Mouse (Mus musculus): ENCODE data around the gene Fbxl2. TPM values are rescaled to one million over a fixed set of nuclear protein-coding genes. Genes with fewer than 3 reads are reported as not detected.

The Fbxl2 gene
- polyA plus RNA-seq, 1 experiment from 2014 or later: 6.5 TPM

DNA sequence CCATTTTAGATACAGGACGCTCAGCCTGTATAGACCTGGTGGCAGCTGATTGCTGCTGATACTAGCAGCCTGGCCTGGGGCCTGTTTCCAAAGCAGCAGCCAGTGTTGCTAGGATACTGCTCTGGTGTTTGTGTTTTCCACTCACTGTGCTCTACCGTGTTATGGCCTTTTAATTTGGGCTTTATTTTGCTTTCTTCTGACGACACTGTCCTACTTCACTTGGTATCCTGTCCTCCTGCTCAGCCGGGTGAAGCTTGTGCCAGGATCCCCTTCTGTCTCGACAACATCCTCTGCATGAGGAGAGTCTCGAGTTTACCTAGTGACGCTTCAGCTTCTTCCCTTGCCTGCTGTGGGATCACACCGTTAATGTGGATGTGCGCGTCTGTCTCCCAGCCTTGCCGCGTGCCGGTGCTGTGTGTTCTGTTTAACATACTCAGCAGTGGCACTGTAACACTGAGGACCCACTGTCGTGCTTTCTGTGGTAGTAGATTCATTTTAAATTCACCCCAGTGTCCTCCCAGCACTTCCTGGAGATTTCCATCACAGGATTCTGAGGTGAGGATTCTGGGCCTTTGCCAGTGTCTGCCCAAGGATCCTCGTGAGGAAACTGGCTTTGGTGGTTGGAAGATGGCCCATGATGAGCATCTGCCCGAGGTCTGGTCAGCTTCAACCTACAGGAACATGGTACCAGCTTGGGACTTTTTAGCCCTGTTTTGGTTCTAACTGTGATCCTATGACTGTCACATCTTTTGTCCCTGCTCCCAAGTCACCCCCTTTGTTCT, 64.7 kb downstream of the Fbxl2 start:
- H3K27me3 ChIP-seq (ENCODE audit: poor library complexity, severe bottlenecking): no peaks in the 10 kb centered on the region
- DNase-seq (ENCODE audit: extremely low spot score, low spot score): no peak
- 86% methylated on average over 16 of the region's 16 CpGs for WGBS
- H3K27ac ChIP-seq: no peak overlapping the region; the same call in 1 of the 2 replicates
- H3K36me3 ChIP-seq (replicated peaks): peaks cover 55% of the 10 kb centered on the region
- no peaks in the 10 kb centered on the region for H3K4me1 ChIP-seq
- no peak overlapping the region for H3K4me3 ChIP-seq
- no peaks in the 10 kb centered on the region for H3K9me3 ChIP-seq

DNA sequence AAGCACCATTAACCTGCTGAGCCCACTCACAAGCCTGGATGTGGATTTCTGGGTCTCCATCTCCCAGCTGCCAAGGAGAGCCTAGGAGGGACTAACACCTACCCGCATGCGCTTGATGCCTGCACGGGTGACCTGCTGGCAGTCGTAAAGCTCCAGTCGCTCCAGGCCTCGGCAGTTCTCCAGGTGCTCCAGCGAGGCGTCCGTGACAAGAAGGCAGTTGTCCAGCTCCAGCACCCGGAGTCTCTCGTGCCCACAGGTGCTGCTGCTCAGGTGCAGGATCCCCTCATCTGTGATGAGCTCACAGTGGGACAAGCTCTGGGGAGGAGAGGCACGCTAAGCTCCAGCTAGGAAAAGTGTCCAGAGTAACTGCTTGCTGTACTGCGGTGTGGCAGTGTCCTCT, 66.6 kb downstream of the Fbxl2 start:
- Histone ChIP-seq H3K4me1 (no peaks in the 10 kb centered on the region), H3K9me3 (no peaks in the 10 kb centered on the region), H3K27ac (no peak overlapping the region), H3K27me3 (ENCODE audit: poor library complexity, severe bottlenecking) (no peaks in the 10 kb centered on the region), H3K36me3 (replicated peaks) (peaks cover 75% of the 10 kb centered on the region), H3K4me3 (no peak overlapping the region)
- 95% methylated on average over 13 of the region's 13 CpGs for WGBS
- DNase-seq (ENCODE audit: extremely low spot score, low spot score): no peak

DNA sequence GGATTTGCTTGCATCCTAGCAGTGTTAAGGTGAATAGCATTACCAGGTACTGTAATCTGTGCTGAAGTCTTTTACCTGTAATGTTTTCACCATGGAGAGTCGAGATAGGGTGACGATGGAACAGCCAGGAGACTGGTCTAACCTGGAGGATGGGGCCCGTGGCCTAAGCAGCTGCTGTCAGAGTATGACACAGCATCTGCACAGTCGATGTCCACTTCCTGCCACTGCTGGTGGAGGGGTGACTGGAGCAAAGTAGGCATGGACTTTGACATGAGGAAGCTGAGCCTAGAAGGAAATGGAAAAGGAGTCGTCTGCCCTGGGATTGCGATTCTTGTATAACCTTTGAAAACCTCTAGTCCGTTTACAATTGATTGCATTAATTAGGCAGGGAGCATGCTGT, 67.3 kb downstream of the Fbxl2 start:
- no peak for DNase-seq (ENCODE audit: extremely low spot score, low spot score)
- no peaks in the 10 kb centered on the region for H3K9me3 ChIP-seq
- peaks cover 82% of the 10 kb centered on the region for H3K36me3 ChIP-seq (replicated peaks)
- no peak overlapping the region for H3K4me3 ChIP-seq
- WGBS: 84% methylated on average over 7 of the region's 7 CpGs
- no peaks in the 10 kb centered on the region for H3K4me1 ChIP-seq
- no peaks in the 10 kb centered on the region for H3K27me3 ChIP-seq (ENCODE audit: poor library complexity, severe bottlenecking)
- H3K27ac ChIP-seq: no peak overlapping the region

DNA sequence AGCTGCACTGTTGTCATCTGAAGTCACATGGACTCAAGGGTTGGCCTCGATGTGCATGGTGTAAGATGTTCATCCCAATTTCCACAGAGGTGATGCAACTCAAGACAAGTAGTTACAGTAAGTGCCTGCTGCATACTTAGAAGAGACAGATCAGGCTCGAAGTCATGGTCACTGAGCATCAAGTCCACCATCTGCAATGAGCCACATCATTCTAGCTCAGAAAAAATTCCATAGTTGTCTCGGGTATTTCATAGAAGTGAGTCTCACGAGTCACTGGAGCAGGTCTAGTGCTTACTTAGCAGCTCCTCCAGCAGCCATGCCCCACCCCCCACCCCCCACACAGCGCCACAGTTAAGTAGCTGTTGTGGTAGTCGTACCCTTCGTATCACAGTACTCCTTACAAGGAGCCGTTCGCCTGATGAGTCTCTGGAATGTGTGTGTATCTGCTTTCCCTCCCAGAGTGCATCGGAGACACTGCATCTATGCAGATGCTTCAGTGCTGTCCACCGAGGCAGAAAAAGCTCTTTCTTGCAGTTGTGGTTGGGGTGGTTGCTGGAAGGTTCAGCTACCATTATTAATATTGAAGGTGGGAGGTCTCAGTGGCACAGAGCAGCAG, 68.7 kb downstream of the Fbxl2 start:
- Histone ChIP-seq H3K4me3 (no peak overlapping the region), H3K4me1 (no peaks in the 10 kb centered on the region), H3K9me3 (no peaks in the 10 kb centered on the region), H3K27ac (no peak overlapping the region), H3K27me3 (ENCODE audit: poor library complexity, severe bottlenecking) (no peaks in the 10 kb centered on the region), H3K36me3 (replicated peaks) (peaks cover 89% of the 10 kb centered on the region)
- no peak for DNase-seq (ENCODE audit: extremely low spot score, low spot score)
- WGBS: 88% methylated on average over 11 of the region's 11 CpGs

DNA sequence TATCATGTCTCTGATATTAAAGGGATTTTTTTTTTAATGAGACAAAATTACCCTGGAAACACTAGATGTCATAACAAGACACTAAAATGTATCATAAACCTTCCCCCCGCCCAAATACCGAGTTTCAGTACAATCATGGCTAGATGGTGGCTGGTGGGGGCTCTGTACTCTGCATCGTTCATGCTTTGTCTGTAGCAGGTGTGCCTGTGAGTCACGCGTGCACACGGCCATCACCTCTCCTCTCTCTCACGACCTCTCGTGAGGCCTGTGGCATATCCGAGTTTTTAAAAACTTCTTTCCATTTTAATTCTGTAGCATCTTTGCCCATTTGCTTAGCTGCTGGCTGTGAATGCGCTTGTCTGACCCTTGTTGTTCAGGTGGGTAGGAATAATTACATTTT, 69.7 kb downstream of the Fbxl2 start:
- Histone ChIP-seq H3K4me1 (no peaks in the 10 kb centered on the region), H3K27ac (no peak overlapping the region), H3K36me3 (replicated peaks) (peaks cover 88% of the 10 kb centered on the region), H3K9me3 (no peaks in the 10 kb centered on the region), H3K27me3 (ENCODE audit: poor library complexity, severe bottlenecking) (no peaks in the 10 kb centered on the region), H3K4me3 (no peak overlapping the region)
- 97% methylated on average over 10 of the region's 10 CpGs for WGBS
- no peak for DNase-seq (ENCODE audit: extremely low spot score, low spot score)

DNA sequence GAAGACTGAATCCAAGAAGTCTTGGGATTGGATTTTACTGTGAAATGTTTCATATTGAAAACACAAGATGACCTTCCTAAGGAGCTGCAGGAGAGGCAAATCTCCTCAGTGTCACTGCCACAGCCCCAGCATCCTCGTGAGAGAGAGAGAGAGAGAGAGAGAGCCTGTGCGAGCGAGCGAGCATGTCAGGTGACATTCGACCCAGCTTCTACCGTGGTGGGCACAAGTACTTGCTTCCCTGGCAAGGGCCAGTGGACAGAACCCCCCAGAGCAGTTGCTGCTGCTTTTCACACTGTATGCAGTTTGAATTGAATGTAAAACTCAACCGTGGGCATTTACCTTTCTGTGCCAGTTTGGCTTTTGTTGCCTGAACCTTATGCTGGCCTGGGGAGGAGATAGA, 70.5 kb downstream of the Fbxl2 start:
- Histone ChIP-seq H3K9me3 (no peaks in the 10 kb centered on the region), H3K4me3 (no peak overlapping the region), H3K27me3 (ENCODE audit: poor library complexity, severe bottlenecking) (no peaks in the 10 kb centered on the region), H3K36me3 (replicated peaks) (peaks cover 95% of the 10 kb centered on the region), H3K4me1 (no peaks in the 10 kb centered on the region), H3K27ac (no peak overlapping the region)
- no peak for DNase-seq (ENCODE audit: extremely low spot score, low spot score)
- 89% methylated on average over 7 of the region's 7 CpGs for WGBS

DNA sequence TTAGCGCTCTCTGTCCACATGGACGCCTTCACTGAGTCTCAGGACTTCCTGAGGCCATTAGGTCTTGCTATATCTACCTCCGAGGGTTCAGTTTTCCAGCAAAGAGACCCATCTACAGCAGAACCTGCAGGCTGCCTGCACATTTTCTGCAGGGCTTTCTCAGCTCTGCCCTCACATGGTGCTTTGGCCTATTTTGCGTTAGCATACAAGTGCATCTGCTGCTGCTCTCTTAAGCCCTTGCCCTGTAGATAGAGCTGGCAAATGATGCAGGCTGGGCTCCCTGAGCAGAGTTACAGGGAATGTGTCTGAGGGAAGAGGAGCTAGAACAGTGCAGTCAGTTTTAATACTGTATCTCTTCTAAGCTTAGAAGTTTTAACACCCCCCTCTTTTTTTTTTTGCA, 71.0 kb downstream of the Fbxl2 start:
- Histone ChIP-seq H3K27ac (no peak overlapping the region), H3K9me3 (no peaks in the 10 kb centered on the region), H3K4me3 (no peak overlapping the region), H3K27me3 (ENCODE audit: poor library complexity, severe bottlenecking) (no peaks in the 10 kb centered on the region), H3K36me3 (replicated peaks) (peaks cover 98% of the 10 kb centered on the region), H3K4me1 (no peaks in the 10 kb centered on the region)
- 92% methylated on average over 4 of the region's 4 CpGs for WGBS
- no peak for DNase-seq (ENCODE audit: extremely low spot score, low spot score)

DNA sequence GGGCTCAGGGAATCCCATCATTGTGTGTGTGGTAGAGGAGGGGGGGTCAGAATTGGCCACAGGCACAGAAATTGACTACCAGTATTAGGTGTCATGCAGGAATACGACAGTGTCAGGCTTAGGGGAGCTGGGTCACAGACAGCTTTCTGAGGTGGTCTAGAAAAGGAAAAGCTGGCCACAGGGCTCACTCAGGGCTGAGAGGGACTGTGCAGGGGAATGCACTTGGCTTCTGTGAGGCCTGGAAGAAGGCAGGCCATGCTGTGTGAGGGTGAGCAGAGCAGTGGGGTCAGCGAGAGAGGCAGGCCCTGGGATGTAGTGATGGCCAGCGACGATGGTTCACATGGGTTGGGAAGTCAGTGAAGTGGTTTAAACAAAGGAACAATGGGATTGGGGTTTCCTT, 72.1 kb downstream of the Fbxl2 start:
- no peaks in the 10 kb centered on the region for H3K27me3 ChIP-seq (ENCODE audit: poor library complexity, severe bottlenecking)
- H3K27ac ChIP-seq: no peak overlapping the region
- no peaks in the 10 kb centered on the region for H3K4me1 ChIP-seq
- 75% methylated on average over 4 of the region's 4 CpGs for WGBS
- H3K9me3 ChIP-seq: no peaks in the 10 kb centered on the region
- DNase-seq (ENCODE audit: extremely low spot score, low spot score): no peak
- H3K4me3 ChIP-seq: no peak overlapping the region
- H3K36me3 ChIP-seq (replicated peaks): peaks cover 98% of the 10 kb centered on the region

DNA sequence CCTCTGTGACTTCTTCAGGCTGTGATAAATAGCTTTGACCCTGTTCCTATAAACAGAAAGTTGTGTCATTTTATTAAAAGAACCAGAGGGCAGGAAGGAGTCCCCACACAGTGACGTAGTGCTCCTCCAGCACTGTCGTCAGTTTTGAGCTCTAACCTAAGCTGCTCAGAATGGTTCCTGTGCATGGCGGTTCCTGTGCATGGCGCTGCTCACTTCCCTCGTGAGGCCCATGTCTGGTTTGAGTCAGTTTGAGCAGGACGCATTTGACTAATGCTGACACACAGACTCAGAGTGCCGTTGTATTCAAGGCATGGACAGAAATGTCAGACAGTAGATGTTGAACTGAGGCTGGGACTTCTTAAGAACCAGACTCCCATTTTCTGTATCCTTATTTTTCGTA, 74.4 kb downstream of the Fbxl2 start:
- WGBS: 90% methylated on average over 8 of the region's 8 CpGs
- Histone ChIP-seq H3K4me1 (no peaks in the 10 kb centered on the region), H3K27ac (no peak overlapping the region), H3K4me3 (no peak overlapping the region), H3K9me3 (no peaks in the 10 kb centered on the region), H3K27me3 (ENCODE audit: poor library complexity, severe bottlenecking) (no peaks in the 10 kb centered on the region), H3K36me3 (replicated peaks) (peaks cover 98% of the 10 kb centered on the region)
- DNase-seq (ENCODE audit: extremely low spot score, low spot score): no peak

DNA sequence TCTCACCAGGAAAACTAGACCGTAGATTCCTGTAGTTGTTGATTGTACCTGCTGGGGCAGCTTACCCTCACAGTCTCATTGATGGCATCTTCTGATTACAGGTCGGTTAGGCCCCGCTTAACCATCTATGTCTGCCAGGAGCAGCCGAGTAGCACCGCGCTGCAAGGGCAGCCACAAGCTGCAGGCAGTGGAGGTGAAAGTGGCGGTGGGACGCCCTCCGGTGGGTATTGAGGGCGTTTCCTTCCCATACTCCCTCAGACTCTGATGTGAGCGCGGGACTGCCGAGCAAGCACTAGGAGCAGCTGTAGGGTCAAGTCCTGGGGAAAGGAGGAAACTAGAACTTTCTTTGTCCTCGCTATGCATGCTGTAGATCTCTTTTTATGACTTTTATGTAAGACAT, 76.0 kb downstream of the Fbxl2 start:
- 90% methylated on average over 14 of the region's 14 CpGs for WGBS
- Histone ChIP-seq H3K27me3 (ENCODE audit: poor library complexity, severe bottlenecking) (no peaks in the 10 kb centered on the region), H3K9me3 (no peaks in the 10 kb centered on the region), H3K4me3 (no peak overlapping the region), H3K4me1 (no peaks in the 10 kb centered on the region), H3K36me3 (replicated peaks) (peaks cover 98% of the 10 kb centered on the region), H3K27ac (no peak overlapping the region)
- no peak for DNase-seq (ENCODE audit: extremely low spot score, low spot score)

DNA sequence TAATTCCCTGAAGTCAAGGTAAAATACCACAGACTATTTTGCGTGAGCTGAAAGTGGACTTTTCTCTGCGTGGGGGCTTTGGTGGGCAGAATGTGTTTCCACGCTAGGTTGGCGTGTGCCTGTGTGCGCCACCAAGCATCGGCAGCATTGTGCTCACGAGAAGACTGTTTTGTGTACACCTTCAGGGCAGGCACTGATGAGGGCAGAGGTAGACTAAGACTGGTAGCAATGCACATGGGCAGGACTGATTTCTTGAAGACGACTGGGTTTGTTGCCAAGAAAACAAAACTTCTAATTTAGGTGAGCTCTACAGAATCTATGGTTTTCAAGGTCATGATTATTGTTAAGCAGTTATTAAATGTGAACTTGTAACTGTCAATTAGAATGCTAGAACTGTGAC, 76.6 kb downstream of the Fbxl2 start:
- Histone ChIP-seq H3K9me3 (no peaks in the 10 kb centered on the region), H3K27ac (no peak overlapping the region), H3K36me3 (replicated peaks) (peaks cover 98% of the 10 kb centered on the region), H3K4me1 (no peaks in the 10 kb centered on the region), H3K27me3 (ENCODE audit: poor library complexity, severe bottlenecking) (no peaks in the 10 kb centered on the region), H3K4me3 (no peak overlapping the region)
- WGBS: 95% methylated on average over 8 of the region's 8 CpGs
- DNase-seq (ENCODE audit: extremely low spot score, low spot score): no peak

DNA sequence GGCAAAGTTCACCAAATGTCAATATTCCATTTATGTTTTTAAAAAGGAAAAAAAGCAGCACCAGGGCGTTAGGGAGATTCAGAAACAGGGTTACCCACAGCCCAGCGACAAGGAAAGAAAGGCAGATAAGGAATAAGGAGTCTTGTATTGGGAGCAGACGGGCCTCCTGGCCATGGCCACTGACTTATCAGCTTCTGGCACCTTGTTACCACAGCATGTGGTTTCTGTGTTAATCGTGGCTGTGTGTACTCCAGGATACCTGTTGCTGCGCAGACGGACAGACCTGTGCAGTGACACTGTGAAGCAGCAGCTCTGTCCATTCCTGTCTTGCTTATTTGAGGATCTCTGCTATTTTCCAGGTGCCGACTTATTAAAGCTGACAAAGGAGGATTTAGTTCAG, 77.0 kb downstream of the Fbxl2 start:
- Histone ChIP-seq H3K27me3 (ENCODE audit: poor library complexity, severe bottlenecking) (no peaks in the 10 kb centered on the region), H3K4me1 (no peaks in the 10 kb centered on the region), H3K27ac (no peak overlapping the region), H3K4me3 (no peak overlapping the region), H3K9me3 (no peaks in the 10 kb centered on the region), H3K36me3 (replicated peaks) (peaks cover 98% of the 10 kb centered on the region)
- no peak for DNase-seq (ENCODE audit: extremely low spot score, low spot score)
- WGBS: 89% methylated on average over 7 of the region's 7 CpGs

DNA sequence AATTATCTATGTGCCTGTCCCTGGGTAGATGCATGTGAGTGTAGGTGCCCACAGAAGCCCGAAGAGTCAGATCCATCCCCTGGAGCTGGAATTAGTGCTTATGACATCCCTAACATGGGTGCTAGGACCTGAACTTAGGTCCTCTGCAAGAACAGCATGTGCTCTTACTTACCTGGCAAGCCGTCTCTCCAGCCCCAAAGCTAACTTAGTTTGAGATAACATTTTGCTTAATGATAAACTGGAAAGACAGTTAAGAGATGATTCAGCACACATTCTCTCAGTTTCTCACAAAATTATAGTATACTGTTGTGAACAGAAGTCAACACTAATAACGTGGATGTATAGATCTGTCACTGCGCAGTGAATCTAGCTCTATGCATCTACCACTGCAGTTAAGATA, 79.2 kb downstream of the Fbxl2 start:
- peaks cover 100% of the 10 kb centered on the region for H3K36me3 ChIP-seq (replicated peaks)
- 93% methylated on average over 4 of the region's 4 CpGs for WGBS

More for the DNA sequence above, 79.2 kb downstream of the Fbxl2 start:
- Histone ChIP-seq H3K9me3 (no peaks in the 10 kb centered on the region), H3K4me1 (no peaks in the 10 kb centered on the region), H3K4me3 (no peak overlapping the region), H3K27me3 (ENCODE audit: poor library complexity, severe bottlenecking) (no peaks in the 10 kb centered on the region), H3K27ac (no peak overlapping the region)
- DNase-seq (ENCODE audit: extremely low spot score, low spot score): no peak

All from forebrain, embryonic 10.5 days (tissue).